Mouse (Mus musculus) C2C12 (cell line): ENCODE measurements around the gene Actr3b. TPM values are rescaled to one million over a fixed set of nuclear protein-coding genes. Genes with fewer than 3 reads are reported as not detected.
"Not testable (repeated sequence)": the region's sequence is repeated elsewhere in the genome, so short reads cannot be mapped to it uniquely, and the experiment has no call there.

ENCODE experiments used
- H3K27me3 ChIP-seq: one replicate; pipeline ENCODE4 v1.6.1; 2011; ENCODE audit not compliant: control insufficient read depth, insufficient read depth, insufficient read length
- H3K36me3 ChIP-seq: one replicate; pipeline ENCODE4 v1.6.1; 2011; ENCODE audit not compliant: control insufficient read depth, insufficient read depth
- H3K4me3 ChIP-seq: one replicate; pipeline ENCODE4 v1.5.1; 2011; ENCODE audit warnings: mild to moderate bottlenecking, control low read depth; ENCODE audit not compliant: poor library complexity, insufficient read depth, severe bottlenecking
- H3K79me2 ChIP-seq: one replicate; pipeline ENCODE4 v1.6.1; 2011; ENCODE audit not compliant: control insufficient read depth, insufficient read depth
- H3K79me3 ChIP-seq: one replicate; pipeline ENCODE4 v1.6.1; 2011; ENCODE audit warnings: low read depth, control low read depth
- H3ac ChIP-seq: one replicate; pipeline ENCODE3; 2011; ENCODE audit warnings: low read depth; ENCODE audit not compliant: control insufficient read depth, insufficient read length
- CEBPB ChIP-seq: IDR thresholded peaks from one replicate; pipeline ENCODE4 v1.6.1; 2011; ENCODE audit warnings: low read depth, mild to moderate bottlenecking, control low read depth, moderate library complexity
- CTCF ChIP-seq: IDR thresholded peaks from one replicate; pipeline ENCODE4 v1.5.1; 2011; ENCODE audit not compliant: control insufficient read depth, insufficient read depth, insufficient read length
- FOSL1 ChIP-seq: IDR thresholded peaks from one replicate; pipeline ENCODE4 v1.8.0; 2011; ENCODE audit warnings: mild to moderate bottlenecking, low read length; ENCODE audit not compliant: poor library complexity, insufficient read depth, severe bottlenecking
- MAX ChIP-seq: IDR thresholded peaks from one replicate; pipeline ENCODE4 v1.6.1; 2011; ENCODE audit warnings: mild to moderate bottlenecking, control low read depth
- MYOD1 ChIP-seq: IDR thresholded peaks from one replicate; pipeline ENCODE4 v1.6.1; 2011; ENCODE audit warnings: low read depth; ENCODE audit not compliant: control insufficient read depth, insufficient read length
- MYOG ChIP-seq: IDR thresholded peaks from one replicate; pipeline ENCODE4 v1.6.1; 2011; ENCODE audit not compliant: control insufficient read depth, insufficient read length; ENCODE audit errors: extremely low read depth
- USF1 ChIP-seq: IDR thresholded peaks from one replicate; pipeline ENCODE4 v1.6.1; 2011; ENCODE audit warnings: low read depth, mild to moderate bottlenecking, control low read depth, moderate library complexity
- long read RNA-seq, 2 experiments: library from polyadenylated mRNA; unstranded; transcript quantifications; one replicate each; pipeline ENCODE4 v2.0.0; 2019 to 2020
- polyA plus RNA-seq: library from polyadenylated mRNA; unstranded; fragments of >200 nt; fragmentation: generic; extraction: Trizol; gene quantifications from one replicate; pipeline ENCODE4 v1.2.1, GENCODE M21; 2012; ENCODE audit warnings: missing spikeins

Actr3b gene
- polyA plus RNA-seq = 0.66 TPM
- long read RNA-seq, experiment 1, partial matches to known transcripts = 0 of 2 reads
- long read RNA-seq, experiment 1, other reads (novel, unspliced or antisense) = 1 of 2 reads
- long read RNA-seq, experiment 2, transcript Actr3b-201 (12 exons, 1,712 nt) = major isoform, 5 of 6 reads
- long read RNA-seq, experiment 2, partial matches to known transcripts = 0 of 6 reads
- long read RNA-seq, experiment 2, other reads (novel, unspliced or antisense) = 1 of 6 reads

DNA sequence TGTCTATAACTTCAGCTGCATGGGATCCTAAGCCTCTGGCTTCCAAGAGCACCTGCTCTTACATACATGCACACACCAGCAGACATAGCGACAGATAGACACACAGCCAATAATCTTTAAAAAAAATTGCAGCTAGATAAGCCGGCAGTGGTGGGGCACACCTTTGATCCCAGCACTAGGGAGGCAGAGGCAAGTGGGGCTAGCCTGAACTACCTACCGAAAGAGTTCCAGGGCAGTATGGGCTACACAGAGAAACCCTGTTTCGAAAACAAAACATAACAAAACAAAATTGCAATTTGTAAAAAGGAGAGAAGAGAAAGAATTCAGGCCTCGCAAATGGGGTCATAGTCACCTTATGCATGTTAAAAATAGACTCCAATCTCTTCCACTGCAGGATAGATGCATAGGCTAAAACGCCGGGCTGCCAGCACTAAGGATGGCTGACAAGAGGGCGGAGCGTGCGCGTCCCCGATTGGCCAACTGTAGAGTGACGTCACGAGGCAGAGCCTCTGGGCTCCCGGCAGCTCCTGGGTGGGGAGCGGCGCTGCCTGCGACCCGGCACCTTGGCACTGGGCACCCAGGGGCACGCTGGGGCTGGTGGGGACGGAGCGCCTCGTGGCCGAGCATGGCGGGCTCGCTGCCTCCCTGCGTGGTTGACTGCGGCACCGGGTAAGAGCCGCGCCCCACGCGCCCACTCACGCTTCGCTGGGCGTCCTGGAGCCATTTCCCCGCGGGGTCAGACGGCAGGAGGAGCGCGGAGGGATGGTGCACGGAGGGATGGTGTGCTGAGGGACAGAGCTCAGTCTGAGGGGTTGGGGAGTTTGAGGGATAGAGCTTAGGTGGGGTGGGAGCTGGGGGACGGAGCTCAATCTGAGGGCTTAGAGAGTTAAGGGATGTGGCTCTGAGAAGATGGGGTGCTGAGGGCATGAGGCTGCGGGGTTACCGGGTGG lies at the start of gene Actr3b:
Actr3b (plus strand) TSS at position 538 of the 950 bp plus-strand sequence.
- no peaks in the 10 kb centered on the region for H3K27me3 ChIP-seq
- no peak for TF ChIP-seq MYOG
- TF ChIP-seq USF1 = no peak
- TF ChIP-seq CTCF = no peak
- TF ChIP-seq MAX = no peak
- no peaks in the 10 kb centered on the region for H3K79me2 ChIP-seq
- no peaks in the 10 kb centered on the region for H3K36me3 ChIP-seq
- H3K79me3 ChIP-seq = no peaks in the 10 kb centered on the region
- peak within 1 kb of the TSS; percentile 6 for H3K4me3 ChIP-seq
- peak within 1 kb of the TSS; percentile 61 for H3ac ChIP-seq

DNA sequence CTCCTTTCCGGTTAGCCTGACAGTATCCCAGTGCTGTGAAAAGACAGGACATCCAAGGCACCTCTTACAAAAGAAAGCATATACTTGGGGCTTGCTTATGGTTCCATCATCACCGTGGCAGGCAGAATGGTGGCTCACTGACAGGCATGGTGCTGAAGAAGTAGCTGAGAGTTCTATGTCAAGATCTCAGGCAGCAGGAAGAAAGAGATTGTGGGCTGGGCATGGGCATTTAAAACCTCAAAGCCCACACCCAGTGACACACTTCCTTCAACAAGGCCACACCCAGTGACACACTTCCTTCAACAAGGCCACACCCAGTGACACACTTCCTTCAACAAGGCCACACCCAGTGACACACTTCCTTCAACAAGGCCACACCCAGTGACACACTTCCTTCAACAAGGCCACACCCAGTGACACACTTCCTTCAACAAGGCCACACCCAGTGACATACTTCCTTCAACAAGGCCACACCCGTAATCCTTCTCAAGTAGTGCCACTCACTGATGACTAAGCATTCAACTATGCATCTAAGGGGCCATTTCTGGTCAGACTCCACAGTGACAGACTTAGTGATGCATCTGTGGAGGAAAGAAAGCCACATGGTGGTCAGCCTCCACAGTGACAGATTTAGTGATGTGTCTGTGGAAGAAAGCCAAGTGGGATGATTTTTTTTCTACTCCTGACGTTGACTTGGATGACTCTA lies 46.6 kb upstream of the Actr3b start:
- not testable (repeated sequence) for H3K4me3 ChIP-seq, H3K36me3 ChIP-seq, H3K79me2 ChIP-seq, H3K79me3 ChIP-seq, H3ac ChIP-seq, H3K27me3 ChIP-seq

DNA sequence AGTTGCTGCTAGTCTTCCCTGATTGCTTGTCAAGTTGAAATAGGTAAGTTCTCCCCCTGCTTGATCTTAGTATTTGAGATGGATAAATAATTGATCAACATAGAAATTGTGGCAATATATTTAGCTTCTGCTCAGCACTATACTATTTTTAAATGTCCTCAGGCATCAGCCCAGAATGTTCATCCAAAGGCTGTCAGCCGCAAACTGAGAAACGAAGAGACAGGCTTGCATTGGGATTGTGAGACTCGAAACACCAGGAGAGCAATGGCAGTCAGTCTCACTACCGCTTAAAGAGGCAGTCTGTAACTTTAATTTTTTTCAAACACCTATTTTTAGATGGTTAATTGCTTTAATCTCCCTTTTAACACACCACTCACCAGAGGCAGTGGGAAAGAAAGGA lies 40.4 kb upstream of the Actr3b start:
- Histone ChIP-seq H3K36me3 (no peaks in the 10 kb centered on the region), H3K27me3 (peaks cover 7% of the 10 kb centered on the region), H3K79me2 (no peaks in the 10 kb centered on the region), H3K4me3 (no peak overlapping the region), H3ac (no peak overlapping the region), H3K79me3 (no peaks in the 10 kb centered on the region)
- TF ChIP-seq MYOG (no peak), CEBPB (no peak), USF1 (no peak), FOSL1 (no peak), MYOD1 (no peak), CTCF (no peak), MAX (no peak)

DNA sequence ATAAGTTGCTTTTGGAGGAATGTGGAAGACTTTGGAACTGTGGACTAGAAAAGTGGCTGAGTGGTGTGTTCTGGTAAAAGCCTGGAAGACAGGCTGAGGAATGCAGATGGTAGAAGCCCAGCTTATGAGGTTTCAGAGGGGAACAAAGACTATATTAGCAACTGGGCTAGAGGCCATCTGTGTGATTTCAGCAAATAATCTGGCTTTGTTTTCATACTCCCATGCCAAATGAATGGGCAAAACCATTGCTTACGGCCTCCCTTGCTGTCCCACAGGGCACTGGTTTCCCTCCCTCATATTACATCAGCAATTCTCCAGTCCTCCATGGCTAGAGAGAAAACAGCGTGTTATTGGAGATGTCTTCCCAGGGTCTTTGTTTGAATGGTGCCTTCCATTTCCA lies 36.8 kb upstream of the Actr3b start:
- H3K27me3 ChIP-seq = peaks cover 7% of the 10 kb centered on the region

DNA sequence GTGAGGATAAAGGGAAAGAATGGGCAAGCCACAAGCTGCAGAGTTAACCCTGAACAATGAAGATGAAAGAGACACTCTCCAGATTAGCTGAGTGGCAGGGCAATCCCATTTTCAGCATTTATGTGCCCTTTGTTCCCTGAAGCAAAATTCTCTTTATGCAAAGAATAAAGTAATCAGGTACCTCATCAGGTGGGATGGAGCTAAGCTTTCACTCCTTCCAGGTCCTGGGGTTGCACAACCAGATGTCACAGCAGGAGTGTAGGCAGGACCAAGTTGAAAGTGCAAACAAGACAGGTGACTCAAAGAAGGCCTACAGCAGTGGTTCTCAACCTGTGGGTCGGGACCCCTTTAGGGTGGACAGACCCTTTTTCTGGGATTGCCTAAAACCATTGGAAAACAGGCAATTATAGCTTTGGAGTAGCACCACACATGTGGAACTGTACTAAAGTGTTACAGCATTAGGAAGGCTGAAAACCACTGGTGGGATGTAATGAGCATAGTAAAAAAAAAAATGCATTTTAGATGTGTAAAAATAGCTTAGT lies 35.6 kb upstream of the Actr3b start:
- Histone ChIP-seq H3K79me3 (no peaks in the 10 kb centered on the region), H3ac (no peak overlapping the region)
- TF ChIP-seq MAX = no peak
- TF ChIP-seq CEBPB = no peak
- no peak for TF ChIP-seq CTCF
- no peak for TF ChIP-seq USF1
- no peak for TF ChIP-seq MYOG
- no peak for TF ChIP-seq MYOD1
- TF ChIP-seq FOSL1 = no peak

More for the DNA sequence above, 36.8 kb upstream of the Actr3b start:
- no peak overlapping the region for H3K4me3 ChIP-seq
- no peaks in the 10 kb centered on the region for H3K79me2 ChIP-seq
- no peaks in the 10 kb centered on the region for H3K79me3 ChIP-seq
- no peak overlapping the region for H3ac ChIP-seq
- no peaks in the 10 kb centered on the region for H3K36me3 ChIP-seq
- no peak for TF ChIP-seq CTCF
- no peak for TF ChIP-seq CEBPB
- TF ChIP-seq MYOG = no peak
- TF ChIP-seq USF1 = no peak
- TF ChIP-seq MAX = no peak
- no peak for TF ChIP-seq MYOD1
- no peak for TF ChIP-seq FOSL1

More for the DNA sequence above, 35.6 kb upstream of the Actr3b start:
- Histone ChIP-seq H3K27me3 (peaks cover 7% of the 10 kb centered on the region), H3K4me3 (no peak overlapping the region), H3K79me2 (no peaks in the 10 kb centered on the region), H3K36me3 (no peaks in the 10 kb centered on the region)
